Mouse (Mus musculus) frontal cortex, adult 2 months (tissue): ENCODE results near the gene Dtx3l. TPM values are rescaled to one million over a fixed set of nuclear protein-coding genes. Genes with fewer than 3 reads are reported as not detected.

Source experiments
- DNase-seq, 2 experiments: peaks; one replicate each; pipeline ENCODE4 v3.0.0; 2022; ENCODE audit warnings: low spot score in 1 of 2; ENCODE audit errors: extremely low spot score in 1 of 2
- polyA plus RNA-seq: library from polyadenylated mRNA; depleted of rRNA; stranded (reverse); fragments of >200 nt; gene quantifications from 2 replicates; pipeline ENCODE4 v1.2.3, GENCODE M21; 2012; rRNA removed

Gene Dtx3l
- polyA plus RNA-seq, 1 experiment, result 3.0 TPM

DNA sequence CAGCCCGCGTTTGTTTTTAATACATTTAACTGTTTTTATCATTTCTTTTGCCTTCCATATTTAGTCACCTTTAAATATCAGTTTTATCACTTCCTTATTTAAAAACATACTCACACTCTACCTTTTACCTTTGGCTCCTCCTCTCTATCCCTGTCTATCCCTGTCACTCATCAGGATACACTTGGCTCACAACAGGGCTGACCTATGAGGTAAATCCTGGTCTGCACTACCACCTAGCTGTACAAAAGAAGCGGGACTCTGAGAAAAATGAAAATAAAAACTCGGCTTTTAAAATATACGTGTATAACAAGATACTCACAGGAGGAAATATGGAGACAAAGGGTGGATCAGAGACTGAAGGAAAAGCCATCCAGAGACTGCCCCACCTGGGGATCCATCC lies 50.0 kb downstream of the Dtx3l start:
- DNase-seq, result no peak

DNA sequence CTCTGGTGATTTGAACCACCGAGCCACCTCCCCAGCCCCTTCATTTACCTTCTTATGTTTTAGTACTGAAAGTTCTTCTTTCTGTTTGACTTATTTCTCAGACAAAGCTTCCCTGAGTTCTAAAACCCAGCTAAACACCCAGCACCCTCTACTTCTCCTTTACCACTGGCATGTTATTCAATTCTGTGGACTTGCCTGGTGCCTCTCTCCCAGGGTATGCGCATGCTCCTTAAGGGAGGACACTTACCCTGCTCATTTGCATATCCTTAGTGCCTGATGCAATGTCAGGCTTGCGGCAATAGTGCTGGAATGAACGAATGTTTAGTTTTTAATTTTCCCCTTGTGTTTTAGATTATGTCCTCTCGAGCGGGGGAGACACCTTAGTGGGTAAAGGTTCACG lies 50.8 kb downstream of the Dtx3l start:
- no peak for DNase-seq

Other genes starting within 250 kb of the Dtx3l start
- gene Dirc2, start 169.8 kb downstream of the Dtx3l start, polyA plus RNA-seq, result 56.0 and 60.0 TPM in 2 replicates
- 5.9 and 6.5 TPM in 2 replicates for gene Hspbap1, start 168.8 kb downstream of the Dtx3l start, polyA plus RNA-seq
- gene Parp14, start 67.6 kb downstream of the Dtx3l start, polyA plus RNA-seq, result 2.1 TPM in 2 replicates
- gene Parp9, start 681 bp downstream of the Dtx3l start, polyA plus RNA-seq, result 3.8 and 4.5 TPM in 2 replicates
- gene Kpna1, start 39.6 kb upstream of the Dtx3l start, polyA plus RNA-seq, result 44.0 and 48.2 TPM in 2 replicates
- 5.0 and 5.4 TPM in 2 replicates for gene Wdr5b, start 102.0 kb upstream of the Dtx3l start, polyA plus RNA-seq
- 99.7 and 111 TPM in 2 replicates for gene Fam162a, start 132.4 kb upstream of the Dtx3l start, polyA plus RNA-seq
- gene Ccdc58, start 132.5 kb upstream of the Dtx3l start, polyA plus RNA-seq, result 21.4 and 26.9 TPM in 2 replicates
- gene Csta1, start 192.1 kb upstream of the Dtx3l start, polyA plus RNA-seq, result not detected in 2 replicates
- not detected in 2 replicates for gene Stfa2l1, start 217.7 kb upstream of the Dtx3l start, polyA plus RNA-seq
- gene Gm5483, start 245.1 kb upstream of the Dtx3l start, polyA plus RNA-seq, result not detected in 2 replicates